25 mouse cellular contexts compared by ENCODE assay signal in genomic region chr7:4603873-4604272, GRCm38 (mm10). TPM values are rescaled to one million over a fixed set of nuclear protein-coding genes. Genes with fewer than 3 reads are reported as not detected.
DNase-seq lines count a peak whose midpoint lies in the region; ATAC-seq and TF ChIP-seq lines count a peak whose summit lies in the region.
"Had no signal": no experiment of that assay in that cellular context is flagged by ENCODE, and none has a peak within 500 bp of the region (broad histone marks: within the 10 kb centered on the region; RNA-seq: fewer than 3 reads in every experiment).

Ptprh (minus strand) TSS chr7:4604041.

- 0 out of 2 replicates have a peak within 1 kb of the TSS, but pooled peaks have one; percentile 3 for H3K27ac ChIP-seq in intestine, embryonic 15.5 days
- peak within 1 kb of the TSS; percentile 77 for H3K27ac ChIP-seq in intestine, embryonic 16.5 days (ENCODE audit: low read length)
- H3K27ac ChIP-seq in small intestine, adult 2 months (ENCODE audit: insufficient read depth, low read depth, low read length), result peak within 1 kb of the TSS; percentile 100
- H3K27ac ChIP-seq in stomach, postnatal 0 days (replicated peaks), result peak within 1 kb of the TSS; percentile 74
- H3K27ac ChIP-seq: embryonic facial prominence, embryonic 13.5 days; forebrain, embryonic 12.5 days; forebrain, embryonic 15.5 days; heart, adult 2 months; heart, embryonic 10.5 days; heart, embryonic 13.5 days; hindbrain, embryonic 12.5 days; hindbrain, embryonic 15.5 days had no signal

- no peak for TF ChIP-seq EP300 in stomach, postnatal 0 days (optimal IDR thresholded peaks at IDR 0.05)

- H3K36me3 ChIP-seq in intestine, embryonic 15.5 days, result no peaks in the 10 kb centered on the region
- no peaks in the 10 kb centered on the region for H3K36me3 ChIP-seq in intestine, embryonic 16.5 days (ENCODE audit: control insufficient read depth, insufficient read depth, low read length)
- peaks cover 13% of the 10 kb centered on the region for H3K36me3 ChIP-seq in small intestine, adult 2 months (ENCODE audit: control insufficient read depth, insufficient read depth, low read length)
- H3K36me3 ChIP-seq in stomach, postnatal 0 days (ENCODE audit: control insufficient read depth, insufficient read depth, low read length), result no peaks in the 10 kb centered on the region
- H3K36me3 ChIP-seq: embryonic facial prominence, embryonic 13.5 days; forebrain, embryonic 12.5 days; forebrain, embryonic 15.5 days; heart, embryonic 10.5 days; heart, embryonic 13.5 days; hindbrain, embryonic 12.5 days; hindbrain, embryonic 15.5 days had no signal

- H3K4me2 ChIP-seq in intestine, embryonic 15.5 days (replicated peaks), result 0 out of 2 replicates have a peak within 1 kb of the TSS, but pooled peaks have one; percentile 0
- peak within 1 kb of the TSS; percentile 30; the same call in 1 of the 2 replicates for H3K4me2 ChIP-seq in intestine, embryonic 16.5 days (ENCODE audit: low read depth, low read length)
- H3K4me2 ChIP-seq in stomach, postnatal 0 days (replicated peaks; ENCODE audit: low read depth), result no peak within 1 kb of the TSS
- H3K4me2 ChIP-seq: embryonic facial prominence, embryonic 13.5 days; forebrain, embryonic 12.5 days; forebrain, embryonic 15.5 days; heart, embryonic 13.5 days; hindbrain, embryonic 12.5 days; hindbrain, embryonic 15.5 days had no signal

- H3K9me3 ChIP-seq in intestine, embryonic 15.5 days, result no peaks in the 10 kb centered on the region
- no peaks in the 10 kb centered on the region for H3K9me3 ChIP-seq in intestine, embryonic 16.5 days (ENCODE audit: control insufficient read depth, low read length)
- no peaks in the 10 kb centered on the region for H3K9me3 ChIP-seq in stomach, postnatal 0 days (ENCODE audit: control insufficient read depth, low read length)
- H3K9me3 ChIP-seq: embryonic facial prominence, embryonic 13.5 days; forebrain, embryonic 12.5 days; forebrain, embryonic 15.5 days; heart, embryonic 10.5 days; heart, embryonic 13.5 days; hindbrain, embryonic 12.5 days; hindbrain, embryonic 15.5 days had no signal

- TF ChIP-seq CTCF in small intestine, adult 2 months (IDR thresholded peaks at IDR 0.05; ENCODE audit: extremely low read depth, insufficient read length, insufficient replicate concordance, low read depth, low read length), result no peak
- no peak for TF ChIP-seq CTCF in stomach, postnatal 0 days (IDR thresholded peaks at IDR 0.05; ENCODE audit: low read depth)

- H3K27me3 ChIP-seq in intestine, embryonic 15.5 days (replicated peaks), result no peaks in the 10 kb centered on the region
- H3K27me3 ChIP-seq in intestine, embryonic 16.5 days (replicated peaks; ENCODE audit: control insufficient read depth, insufficient read depth, low read length), result no peaks in the 10 kb centered on the region
- no peaks in the 10 kb centered on the region for H3K27me3 ChIP-seq in small intestine, adult 2 months (ENCODE audit: control insufficient read depth, insufficient read depth, low read length)
- no peaks in the 10 kb centered on the region for H3K27me3 ChIP-seq in stomach, postnatal 0 days (ENCODE audit: control insufficient read depth, insufficient read depth, low read length)
- H3K27me3 ChIP-seq: embryonic facial prominence, embryonic 13.5 days; forebrain, embryonic 12.5 days; forebrain, embryonic 15.5 days; heart, embryonic 13.5 days; hindbrain, embryonic 12.5 days; hindbrain, embryonic 15.5 days had no signal

- H3K4me3 ChIP-seq in intestine, embryonic 15.5 days (replicated peaks), result no peak within 1 kb of the TSS
- H3K4me3 ChIP-seq in intestine, embryonic 16.5 days (ENCODE audit: low read length), result peak within 1 kb of the TSS; percentile 17
- peak within 1 kb of the TSS; percentile 71 for H3K4me3 ChIP-seq in small intestine, adult 2 months (ENCODE audit: low read depth, low read length)
- no peak within 1 kb of the TSS for H3K4me3 ChIP-seq in stomach, postnatal 0 days (ENCODE audit: low read depth, low read length)
- H3K4me3 ChIP-seq: embryonic facial prominence, embryonic 13.5 days; erythroblast, embryonic 14.5 days; forebrain, embryonic 12.5 days; forebrain, embryonic 15.5 days; heart, adult 2 months; heart, embryonic 10.5 days; heart, embryonic 13.5 days; hindbrain, embryonic 12.5 days; hindbrain, embryonic 15.5 days had no signal

- ATAC-seq in intestine, embryonic 15.5 days, result peak; percentile 46
- peak; percentile 43 for ATAC-seq in intestine, embryonic 16.5 days
- ATAC-seq in stomach, postnatal 0 days (ENCODE audit: low FRiP score, low TSS enrichment), result peak; percentile 89
- ATAC-seq: CD4-positive, CD25-positive, alpha-beta regulatory T cell, adult 4 months; forebrain, embryonic 15.5 days had no signal

- WGBS in intestine, embryonic 15.5 days, result 54% methylated on average over 6 of the region's 6 CpGs
- 57% methylated on average over 6 of the region's 6 CpGs for WGBS in intestine, embryonic 16.5 days
- WGBS in small intestine, adult 2 months, result 22% methylated on average over 6 of the region's 6 CpGs
- 38% methylated on average over 6 of the region's 6 CpGs for WGBS in stomach, postnatal 0 days

- H3K9ac ChIP-seq in intestine, embryonic 15.5 days, result no peak within 1 kb of the TSS
- H3K9ac ChIP-seq in intestine, embryonic 16.5 days (ENCODE audit: low read depth, low read length), result 0 out of 2 replicates have a peak within 1 kb of the TSS, but pooled peaks have one; percentile 16
- H3K9ac ChIP-seq in stomach, postnatal 0 days (ENCODE audit: low read length), result no peak within 1 kb of the TSS
- H3K9ac ChIP-seq: embryonic facial prominence, embryonic 13.5 days; forebrain, embryonic 12.5 days; forebrain, embryonic 15.5 days; heart, embryonic 13.5 days; hindbrain, embryonic 12.5 days; hindbrain, embryonic 15.5 days had no signal

- DNase-seq in stomach, postnatal 0 days (ENCODE audit: low spot score), result peak; percentile 61
- no peak for DNase-seq in ovary, postnatal 10 days (ENCODE audit: low spot score)
- DNase-seq in kidney, adult 11 months, result no peak
- DNase-seq: adrenal gland, adult 2 months; adrenal gland, postnatal 14 days; cerebellum, adult 11 months; cerebellum, adult 2 months; cerebellum, adult 9-11 months; cerebellum, postnatal 25 days; gastrocnemius, postnatal 25 days; heart, adult 2 months; heart, postnatal 14 days had no signal

- no peaks in the 10 kb centered on the region for H3K4me1 ChIP-seq in intestine, embryonic 15.5 days (replicated peaks)
- H3K4me1 ChIP-seq in intestine, embryonic 16.5 days (ENCODE audit: control insufficient read depth, insufficient read depth, low read length), result 0 out of 2 replicates have a peak, but pooled peaks cover 5% of the 10 kb centered on the region
- H3K4me1 ChIP-seq in small intestine, adult 2 months (ENCODE audit: control insufficient read depth, insufficient read depth, insufficient read length, low read length), result peaks cover 15% of the 10 kb centered on the region; the same call in 1 of the 2 replicates
- H3K4me1 ChIP-seq in stomach, postnatal 0 days (replicated peaks; ENCODE audit: control insufficient read depth, insufficient read depth), result no peaks in the 10 kb centered on the region
- H3K4me1 ChIP-seq: embryonic facial prominence, embryonic 13.5 days; forebrain, embryonic 12.5 days; forebrain, embryonic 15.5 days; heart, embryonic 13.5 days; hindbrain, embryonic 12.5 days; hindbrain, embryonic 15.5 days had no signal

- TF ChIP-seq POLR2A in small intestine, adult 2 months (IDR thresholded peaks at IDR 0.05; ENCODE audit: low read depth, low read length), result no peak

RNA-seq across cellular contexts. Expression of gene Ptprh, which starts in this region (rescaled TPM):
- polyA plus RNA-seq in intestine, embryonic 15.5 days (2015; fragmentation: Nextera tagmentation; extraction: Ambion mirVana), result 1.1 and 1.6 TPM in 2 replicates
- 3.0 and 4.7 TPM in 2 replicates for polyA plus RNA-seq in intestine, embryonic 16.5 days (2015; fragmentation: Nextera tagmentation; extraction: Ambion mirVana)
- polyA plus RNA-seq in small intestine, adult 2 months (2012; rRNA removed), result 52.0 and 151 TPM in 2 replicates
- polyA plus RNA-seq in stomach, postnatal 0 days (2015; fragmentation: Nextera tagmentation; extraction: Ambion mirVana), result 1.9 TPM in 2 replicates
- polyA plus RNA-seq: adrenal gland, adult 2 months; C2C12; CD4-positive, CD25-positive, alpha-beta regulatory T cell, adult 4 months; embryonic facial prominence, embryonic 13.5 days; erythroblast, embryonic 14.5 days; forebrain, embryonic 12.5 days; heart, embryonic 10.5 days had no signal

Comparison
In these comparisons a context has a peak if more than half of its experiments do, and no peak if none do; other contexts are left out.
1. H3K4me3 ChIP-seq: peak in intestine, embryonic 16.5 days (single experiment) and small intestine, adult 2 months (single experiment); none in intestine, embryonic 15.5 days (single experiment) and stomach, postnatal 0 days (single experiment).
2. H3K27ac ChIP-seq: peak in every context shown above with its lines; median percentile 100 in small intestine, adult 2 months; 77 in intestine, embryonic 16.5 days; 74 in stomach, postnatal 0 days; 3 in intestine, embryonic 15.5 days.
3. Peak in every context shown above with its lines, with median percentiles within 50 percentile points of each other: ATAC-seq.